Mouse (Mus musculus): Measurements from ENCODE around the gene Fam219a. TPM values are rescaled to one million over a fixed set of nuclear protein-coding genes. Genes with fewer than 3 reads are reported as not detected.

The Fam219a gene
- polyA plus RNA-seq, 1 experiment: 3.8 TPM

GRCm38 (mm10) chr4:41481601-41482017 lies 87.7 kb downstream of the Fam219a start:
- no peak for TF ChIP-seq CTCF (IDR thresholded peaks at IDR 0.05; ENCODE audit: low read depth, low read length)
- TF ChIP-seq POLR2A (IDR thresholded peaks at IDR 0.05; ENCODE audit: insufficient read depth, low read length): no peak
- no peak for TF ChIP-seq EP300 (IDR thresholded peaks at IDR 0.05; ENCODE audit: insufficient read depth, low read depth, low read length)
- Histone ChIP-seq H3K4me3 (ENCODE audit: low read depth, low read length) (no peak overlapping the region), H3K9me3 (replicated peaks; ENCODE audit: control insufficient read depth, insufficient read depth, low read length, poor library complexity, severe bottlenecking) (0 out of 2 replicates have a peak, but pooled peaks cover 2% of the 10 kb centered on the region)

DNA sequence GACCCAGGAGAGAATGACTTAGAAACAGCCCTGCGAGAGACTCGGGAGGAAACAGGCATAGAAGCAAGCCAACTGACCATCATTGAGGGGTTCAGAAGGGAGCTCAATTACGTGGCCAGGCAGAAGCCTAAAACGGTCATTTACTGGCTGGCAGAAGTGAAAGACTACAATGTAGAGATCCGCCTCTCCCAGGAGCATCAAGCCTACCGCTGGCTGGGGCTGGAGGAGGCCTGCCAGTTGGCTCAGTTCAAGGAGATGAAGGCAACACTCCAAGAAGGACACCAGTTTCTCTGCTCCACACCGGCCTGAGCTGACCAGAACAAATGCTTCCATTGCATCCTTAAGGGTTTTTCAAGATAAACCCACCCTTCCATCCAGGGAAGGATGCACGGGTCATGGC lies 89.1 kb downstream of the Fam219a start:
- Histone ChIP-seq H3K4me1 (ENCODE audit: control insufficient read depth, insufficient read depth, low read length) (no peaks in the 10 kb centered on the region), H3K27ac (ENCODE audit: insufficient read depth, low read length) (no peak overlapping the region), H3K9me3 (replicated peaks; ENCODE audit: control insufficient read depth, insufficient read depth, low read length, poor library complexity, severe bottlenecking) (no peaks in the 10 kb centered on the region), H3K4me3 (ENCODE audit: low read depth, low read length) (no peak overlapping the region), H3K36me3 (ENCODE audit: control insufficient read depth, insufficient read depth, low read length, poor library complexity, severe bottlenecking) (0 out of 2 replicates have a peak, but pooled peaks cover 2% of the 10 kb centered on the region), H3K27me3 (ENCODE audit: control insufficient read depth, insufficient read depth, low read length, poor library complexity, severe bottlenecking) (no peaks in the 10 kb centered on the region), H3K9ac (ENCODE audit: low read depth, poor library complexity, severe bottlenecking) (no peak overlapping the region)
- no peak for TF ChIP-seq CTCF (IDR thresholded peaks at IDR 0.05; ENCODE audit: low read depth, low read length)
- TF ChIP-seq POLR2A (IDR thresholded peaks at IDR 0.05; ENCODE audit: insufficient read depth, low read length): no peak
- no peak for TF ChIP-seq EP300 (IDR thresholded peaks at IDR 0.05; ENCODE audit: insufficient read depth, low read depth, low read length)

More at GRCm38 (mm10) chr4:41481601-41482017, 87.7 kb downstream of the Fam219a start:
- H3K4me1 ChIP-seq (ENCODE audit: control insufficient read depth, insufficient read depth, low read length): no peaks in the 10 kb centered on the region
- H3K36me3 ChIP-seq (ENCODE audit: control insufficient read depth, insufficient read depth, low read length, poor library complexity, severe bottlenecking): 0 out of 2 replicates have a peak, but pooled peaks cover 2% of the 10 kb centered on the region
- H3K9ac ChIP-seq (ENCODE audit: low read depth, poor library complexity, severe bottlenecking): no peak overlapping the region
- H3K27ac ChIP-seq (ENCODE audit: insufficient read depth, low read length): no peak overlapping the region
- H3K27me3 ChIP-seq (ENCODE audit: control insufficient read depth, insufficient read depth, low read length, poor library complexity, severe bottlenecking): no peaks in the 10 kb centered on the region

GRCm38 (mm10) chr4:41479456-41479804 lies 89.9 kb downstream of the Fam219a start:
- 0 out of 2 replicates have a peak, but pooled peaks cover 2% of the 10 kb centered on the region for H3K36me3 ChIP-seq (ENCODE audit: control insufficient read depth, insufficient read depth, low read length, poor library complexity, severe bottlenecking)
- no peak overlapping the region for H3K27ac ChIP-seq (ENCODE audit: insufficient read depth, low read length)
- H3K4me3 ChIP-seq (ENCODE audit: low read depth, low read length): no peak overlapping the region
- no peaks in the 10 kb centered on the region for H3K4me1 ChIP-seq (ENCODE audit: control insufficient read depth, insufficient read depth, low read length)
- no peak for TF ChIP-seq POLR2A (IDR thresholded peaks at IDR 0.05; ENCODE audit: insufficient read depth, low read length)
- H3K27me3 ChIP-seq (ENCODE audit: control insufficient read depth, insufficient read depth, low read length, poor library complexity, severe bottlenecking): no peaks in the 10 kb centered on the region
- no peak overlapping the region for H3K9ac ChIP-seq (ENCODE audit: low read depth, poor library complexity, severe bottlenecking)
- H3K9me3 ChIP-seq (replicated peaks; ENCODE audit: control insufficient read depth, insufficient read depth, low read length, poor library complexity, severe bottlenecking): no peaks in the 10 kb centered on the region

DNA sequence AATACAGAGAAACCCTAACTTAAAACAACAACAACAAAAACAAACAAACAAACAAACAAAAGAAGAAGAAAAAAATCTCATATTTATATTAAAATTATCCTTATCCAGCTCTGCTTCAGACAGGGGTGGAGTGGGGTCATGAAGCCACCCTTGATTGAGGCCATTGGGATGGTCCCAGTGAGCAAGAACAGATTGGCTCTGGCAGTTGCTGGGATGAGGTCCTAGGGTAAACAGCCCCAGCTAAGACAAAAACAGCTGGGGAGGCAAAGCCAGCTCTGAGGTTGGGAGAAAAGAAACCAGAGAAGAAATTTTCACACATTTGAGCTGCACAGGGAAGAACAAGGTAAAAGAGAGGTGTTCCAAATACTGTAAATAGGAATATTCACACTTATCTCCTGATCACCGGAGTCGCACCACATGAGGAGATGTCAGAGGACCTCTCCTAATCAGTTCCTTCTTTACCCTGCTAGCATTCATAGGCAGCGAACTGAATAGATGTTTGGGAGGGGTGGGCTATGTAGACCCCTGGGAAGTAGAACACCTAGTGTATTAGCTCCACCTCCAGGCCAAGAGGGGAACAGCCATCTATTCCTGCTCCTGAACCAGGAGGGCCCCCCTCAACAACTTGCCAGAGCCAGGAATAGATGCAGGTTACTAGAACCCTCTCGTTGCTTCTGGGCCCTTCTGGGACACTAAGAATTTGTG lies 90.4 kb downstream of the Fam219a start:
- no peak overlapping the region for H3K27ac ChIP-seq (ENCODE audit: insufficient read depth, low read length)
- no peaks in the 10 kb centered on the region for H3K27me3 ChIP-seq (ENCODE audit: control insufficient read depth, insufficient read depth, low read length, poor library complexity, severe bottlenecking)
- no peaks in the 10 kb centered on the region for H3K9me3 ChIP-seq (replicated peaks; ENCODE audit: control insufficient read depth, insufficient read depth, low read length, poor library complexity, severe bottlenecking)
- H3K9ac ChIP-seq (ENCODE audit: low read depth, poor library complexity, severe bottlenecking): no peak overlapping the region
- H3K4me1 ChIP-seq (ENCODE audit: control insufficient read depth, insufficient read depth, low read length): no peaks in the 10 kb centered on the region
- 0 out of 2 replicates have a peak, but pooled peaks cover 2% of the 10 kb centered on the region for H3K36me3 ChIP-seq (ENCODE audit: control insufficient read depth, insufficient read depth, low read length, poor library complexity, severe bottlenecking)
- no peak overlapping the region for H3K4me3 ChIP-seq (ENCODE audit: low read depth, low read length)
- TF ChIP-seq CTCF (IDR thresholded peaks at IDR 0.05; ENCODE audit: low read depth, low read length): peak; percentile 41
- no peak for TF ChIP-seq EP300 (IDR thresholded peaks at IDR 0.05; ENCODE audit: insufficient read depth, low read depth, low read length)
- TF ChIP-seq POLR2A (IDR thresholded peaks at IDR 0.05; ENCODE audit: insufficient read depth, low read length): no peak

GRCm38 (mm10) chr4:41477648-41478160 lies 91.6 kb downstream of the Fam219a start:
- Histone ChIP-seq H3K9ac (ENCODE audit: low read depth, poor library complexity, severe bottlenecking) (no peak overlapping the region), H3K27me3 (ENCODE audit: control insufficient read depth, insufficient read depth, low read length, poor library complexity, severe bottlenecking) (no peaks in the 10 kb centered on the region), H3K36me3 (ENCODE audit: control insufficient read depth, insufficient read depth, low read length, poor library complexity, severe bottlenecking) (0 out of 2 replicates have a peak, but pooled peaks cover 2% of the 10 kb centered on the region), H3K27ac (ENCODE audit: insufficient read depth, low read length) (no peak overlapping the region), H3K9me3 (replicated peaks; ENCODE audit: control insufficient read depth, insufficient read depth, low read length, poor library complexity, severe bottlenecking) (no peaks in the 10 kb centered on the region), H3K4me3 (ENCODE audit: low read depth, low read length) (no peak overlapping the region), H3K4me1 (ENCODE audit: control insufficient read depth, insufficient read depth, low read length) (no peaks in the 10 kb centered on the region)
- TF ChIP-seq CTCF (IDR thresholded peaks at IDR 0.05; ENCODE audit: low read depth, low read length) (no peak), POLR2A (IDR thresholded peaks at IDR 0.05; ENCODE audit: insufficient read depth, low read length) (no peak), EP300 (IDR thresholded peaks at IDR 0.05; ENCODE audit: insufficient read depth, low read depth, low read length) (no peak)

- Histone ChIP-seq H3K9ac (ENCODE audit: low read depth, poor library complexity, severe bottlenecking) (no peak overlapping the region), H3K36me3 (ENCODE audit: control insufficient read depth, insufficient read depth, low read length, poor library complexity, severe bottlenecking) (no peaks in the 10 kb centered on the region), H3K27me3 (ENCODE audit: control insufficient read depth, insufficient read depth, low read length, poor library complexity, severe bottlenecking) (no peaks in the 10 kb centered on the region), H3K27ac (ENCODE audit: insufficient read depth, low read length) (no peak overlapping the region), H3K9me3 (replicated peaks; ENCODE audit: control insufficient read depth, insufficient read depth, low read length, poor library complexity, severe bottlenecking) (no peaks in the 10 kb centered on the region), H3K4me1 (ENCODE audit: control insufficient read depth, insufficient read depth, low read length) (no peaks in the 10 kb centered on the region), H3K4me3 (ENCODE audit: low read depth, low read length) (no peak overlapping the region)
- no peak for TF ChIP-seq POLR2A (IDR thresholded peaks at IDR 0.05; ENCODE audit: insufficient read depth, low read length)
- TF ChIP-seq EP300 (IDR thresholded peaks at IDR 0.05; ENCODE audit: insufficient read depth, low read depth, low read length): no peak
- no peak for TF ChIP-seq CTCF (IDR thresholded peaks at IDR 0.05; ENCODE audit: low read depth, low read length)
These were observed 98.0 kb downstream of the Fam219a start for GRCm38 (mm10) chr4:41471384-41471689.

All from ES-Bruce4 (cell line).